Mouse (Mus musculus) retina, adult 2 months (tissue): ENCODE data around the gene Zfp524.

Experiments used
- DNase-seq: peaks from one replicate; pipeline ENCODE4 v3.0.0-alpha.2; 2012; ENCODE audit warnings: low read depth, low spot score

Zfp524 gene

GRCm38 (mm10) chr7:5051193-5052192 lies 37.3 kb downstream of the Zfp524 start, which contains the start of gene Zfp580:
TSS of gene Zfp580 (plus strand) at chr7:5051538.
- DNase-seq, result peak; percentile 56

GRCm38 (mm10) chr7:5052438-5052837 lies 38.2 kb downstream of the Zfp524 start:
- DNase-seq, result no peak

GRCm38 (mm10) chr7:5052931-5053343 lies 38.7 kb downstream of the Zfp524 start:
- DNase-seq, result no peak

- DNase-seq, result no peak
Measured at GRCm38 (mm10) chr7:5053456-5054179, 39.4 kb downstream of the Zfp524 start.

- no peak for DNase-seq
Measured at GRCm38 (mm10) chr7:5056651-5057263, 42.5 kb downstream of the Zfp524 start.

GRCm38 (mm10) chr7:5057381-5057780 lies 43.2 kb downstream of the Zfp524 start:
- DNase-seq, result no peak

GRCm38 (mm10) chr7:5057804-5058203 lies 43.6 kb downstream of the Zfp524 start:
- no peak for DNase-seq

GRCm38 (mm10) chr7:5058631-5059030 lies 44.4 kb downstream of the Zfp524 start:
- no peak for DNase-seq

- DNase-seq, result no peak
Measured at GRCm38 (mm10) chr7:5059421-5059820, 45.2 kb downstream of the Zfp524 start.

GRCm38 (mm10) chr7:5060239-5060731 lies 46.1 kb downstream of the Zfp524 start:
- peak; percentile 67 for DNase-seq

GRCm38 (mm10) chr7:5060944-5061773 lies 46.9 kb downstream of the Zfp524 start:
- peak; percentile 97 for DNase-seq

- peak; percentile 84 for DNase-seq
Measured at GRCm38 (mm10) chr7:5061774-5062359, 47.7 kb downstream of the Zfp524 start, which contains the start of gene U2af2. TSS of gene U2af2 (plus strand) at chr7:5062143.

- DNase-seq, result peak; percentile 64
Measured at GRCm38 (mm10) chr7:5062360-5063001, 48.3 kb downstream of the Zfp524 start.

GRCm38 (mm10) chr7:5064886-5065285 lies 50.7 kb downstream of the Zfp524 start:
- DNase-seq, result no peak
